Mouse (Mus musculus) embryo, embryonic 9.5 days (tissue): Measurements from ENCODE around the gene Flrt3.

Source experiments
- DNase-seq: peaks from one replicate; pipeline ENCODE4 v3.0.0-alpha.2; 2017; ENCODE audit errors: extremely low spot score

Flrt3 gene

DNA sequence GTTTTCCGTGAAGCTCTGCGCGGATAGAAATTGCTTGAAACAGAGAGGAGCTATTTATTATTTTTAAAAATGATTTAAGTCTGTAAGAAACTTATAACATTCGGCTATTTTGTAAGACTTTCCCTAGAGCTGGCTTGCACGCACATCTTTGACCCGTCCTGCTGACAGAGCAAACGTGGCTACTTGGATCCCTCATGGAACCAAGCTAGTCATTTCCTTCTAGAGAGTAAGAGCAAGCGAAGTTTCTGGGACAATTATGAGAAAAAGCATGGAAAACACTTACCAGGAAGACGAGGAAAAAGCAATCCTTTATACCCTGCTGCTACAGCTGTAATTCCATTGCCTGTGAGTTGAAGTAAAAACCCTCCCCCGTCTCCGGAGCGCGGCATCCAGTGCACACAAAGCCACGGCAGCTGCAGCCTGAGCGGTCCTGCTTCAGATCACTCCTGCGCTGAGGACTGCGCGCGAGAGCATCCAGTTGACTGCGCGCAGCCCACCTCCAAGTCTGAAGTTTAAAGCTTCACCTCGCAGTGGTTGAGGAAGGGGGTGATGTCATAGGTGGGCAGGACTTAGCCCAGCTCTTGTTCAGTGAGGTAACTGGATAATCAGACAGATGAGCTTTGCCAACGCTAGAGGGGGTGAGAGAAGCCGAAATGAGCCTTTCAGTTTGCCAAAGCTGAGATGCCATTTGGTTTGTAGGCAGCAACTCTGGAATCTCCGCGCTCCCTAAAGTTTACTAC is at the start of gene Flrt3:
Gene Flrt3, minus strand, starts transcription at position 507 of the 740 bp plus-strand sequence.
- peak; percentile 92 for DNase-seq

DNA sequence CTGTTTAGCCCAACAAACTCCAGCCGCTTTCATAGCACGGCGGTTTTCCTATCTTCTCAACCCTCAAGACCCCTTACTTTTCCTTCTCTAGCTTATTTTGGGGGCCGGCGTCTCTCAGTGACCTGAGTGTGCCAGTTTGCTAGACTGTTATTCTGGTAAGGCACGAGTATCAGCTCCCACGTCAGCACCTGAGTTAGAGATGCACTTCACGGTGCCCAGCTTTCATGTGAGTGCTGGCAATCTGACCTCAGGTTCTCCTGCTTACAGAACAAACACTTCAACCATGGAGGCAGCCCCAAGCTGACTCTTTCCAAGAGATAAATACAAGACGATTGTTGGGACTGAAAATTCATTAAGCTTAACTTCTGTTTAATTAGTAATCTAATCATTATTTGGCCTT is 46.1 kb upstream of the Flrt3 start:
- DNase-seq, result no peak

DNA sequence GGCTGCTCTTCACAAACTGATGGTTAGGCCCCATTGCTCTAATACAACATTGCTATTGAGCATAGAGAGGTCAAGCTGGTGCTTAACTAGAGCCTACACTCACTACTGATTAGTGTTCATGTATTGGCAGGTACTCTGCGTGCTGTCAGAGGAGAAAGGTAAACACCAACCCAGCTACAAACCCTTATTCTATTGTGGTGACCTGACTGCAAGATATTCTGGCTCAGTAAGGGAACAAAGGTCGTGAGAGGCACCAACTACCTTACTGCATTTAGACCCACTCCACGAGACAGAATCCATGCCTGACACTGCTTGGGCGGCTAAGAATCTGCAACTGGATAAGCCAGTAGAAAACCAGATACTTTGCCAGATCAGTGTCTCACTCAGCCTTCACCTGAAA is 44.6 kb upstream of the Flrt3 start:
- DNase-seq, result no peak

- DNase-seq, result no peak
Observed at GRCm38 (mm10) chr2:140707550-140707949, 36.3 kb upstream of the Flrt3 start.

DNA sequence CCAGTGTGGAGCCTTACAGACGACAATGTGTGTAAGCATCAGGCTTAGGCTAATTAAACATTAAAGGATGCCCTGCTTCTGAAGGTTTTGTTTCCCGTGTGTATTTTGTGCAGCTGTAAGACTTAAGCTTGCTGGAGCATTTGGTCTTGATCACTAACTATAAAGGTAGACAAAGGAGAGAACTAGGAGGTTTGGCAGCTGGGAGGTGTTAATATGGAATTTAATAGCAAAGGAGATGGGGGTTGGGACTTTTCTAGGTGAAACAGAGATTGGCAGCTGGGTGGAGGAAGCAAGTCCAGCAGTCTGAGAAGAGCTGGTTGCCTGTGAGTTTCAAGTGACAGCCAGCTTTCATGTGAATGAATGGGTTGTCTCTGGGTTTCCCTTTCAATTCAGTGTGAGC is 34.0 kb upstream of the Flrt3 start:
- DNase-seq, result peak; percentile 67

- DNase-seq, result peak; percentile 72
Observed at GRCm38 (mm10) chr2:140704146-140704545, 32.9 kb upstream of the Flrt3 start.

GRCm38 (mm10) chr2:140703377-140703776 is 32.1 kb upstream of the Flrt3 start:
- DNase-seq, result no peak

DNA sequence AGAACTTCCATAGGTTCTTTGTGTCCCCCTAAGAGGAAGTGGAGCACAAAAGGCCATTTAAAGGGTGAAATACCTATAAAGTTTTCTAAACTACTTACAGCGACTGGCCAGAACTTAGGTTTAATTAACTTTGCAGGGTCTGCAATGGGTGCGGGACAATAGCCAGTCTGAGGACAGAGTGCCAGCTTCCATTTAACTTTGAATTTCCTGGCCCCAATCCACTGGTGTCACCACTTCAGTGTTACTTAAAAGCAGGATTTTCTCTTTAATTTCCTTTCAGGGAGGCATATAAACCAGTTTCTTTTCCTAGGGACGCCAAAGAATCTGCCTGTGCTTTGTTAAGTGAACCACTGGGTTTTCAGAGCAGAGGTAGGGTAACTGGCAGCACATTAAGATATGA is 27.3 kb upstream of the Flrt3 start:
- DNase-seq, result no peak

GRCm38 (mm10) chr2:140693845-140694244 is 22.6 kb upstream of the Flrt3 start:
- no peak for DNase-seq

DNA sequence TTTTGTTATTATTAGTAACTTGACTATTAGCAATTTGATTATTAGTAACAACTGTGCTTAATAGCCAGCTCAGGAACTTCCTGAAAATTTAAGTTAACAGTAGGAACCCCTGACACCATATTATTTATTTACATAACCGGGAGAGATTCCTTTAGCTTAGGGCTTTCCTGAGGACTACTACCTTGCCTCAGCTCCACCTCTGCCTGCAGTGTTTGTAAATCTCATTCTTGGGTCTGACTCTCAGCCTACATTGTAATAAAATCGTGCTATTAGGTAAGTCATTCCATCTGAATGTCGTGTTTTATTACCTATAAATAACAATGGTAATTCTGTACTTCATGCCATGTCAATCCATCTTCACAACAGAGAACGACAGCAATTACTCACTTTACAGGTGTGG is 21.2 kb upstream of the Flrt3 start:
- DNase-seq, result no peak

- DNase-seq, result no peak
Observed at GRCm38 (mm10) chr2:140691403-140691802, 20.1 kb upstream of the Flrt3 start.

DNA sequence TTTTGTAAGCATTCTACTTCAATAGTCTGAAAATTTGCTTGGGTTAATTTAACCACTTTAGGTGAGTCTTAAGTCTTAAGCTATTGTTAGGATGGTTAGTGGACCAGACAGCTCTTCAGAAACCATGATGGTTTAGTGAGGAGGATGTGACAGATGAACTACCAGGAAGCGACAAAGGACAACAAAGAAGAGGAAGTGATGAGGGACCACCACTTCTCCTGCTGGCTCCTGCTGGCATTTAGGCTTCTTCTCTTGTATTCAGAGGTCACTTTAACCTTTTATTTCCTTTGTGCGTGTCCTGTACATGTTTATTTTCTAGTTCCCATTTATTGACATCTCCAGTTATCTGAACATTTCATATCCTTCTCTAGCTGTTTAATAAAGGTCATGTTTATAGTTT is 19.6 kb upstream of the Flrt3 start:
- no peak for DNase-seq

DNA sequence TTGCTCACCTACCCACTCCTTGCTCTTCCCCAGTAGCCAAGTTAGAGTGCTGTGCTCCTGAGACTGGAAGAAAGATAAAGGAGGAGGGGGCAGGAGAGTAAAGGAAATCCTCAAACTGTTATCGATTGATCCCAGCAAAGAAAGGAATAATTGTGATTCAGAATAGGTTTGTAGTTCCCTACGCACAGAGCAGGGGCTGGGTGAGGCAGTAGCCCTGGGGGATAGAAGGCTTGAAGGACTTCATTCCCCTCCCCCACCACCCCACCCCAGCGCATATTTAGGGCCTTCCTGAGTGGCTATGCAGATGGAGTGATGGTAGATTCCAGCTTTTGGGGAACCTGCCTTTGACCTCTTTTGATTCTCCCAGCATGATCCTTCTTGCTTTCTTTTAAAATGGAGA is 5.5 kb upstream of the Flrt3 start:
- no peak for DNase-seq

GRCm38 (mm10) chr2:140673466-140673865 is 2.2 kb upstream of the Flrt3 start:
- DNase-seq, result no peak

DNA sequence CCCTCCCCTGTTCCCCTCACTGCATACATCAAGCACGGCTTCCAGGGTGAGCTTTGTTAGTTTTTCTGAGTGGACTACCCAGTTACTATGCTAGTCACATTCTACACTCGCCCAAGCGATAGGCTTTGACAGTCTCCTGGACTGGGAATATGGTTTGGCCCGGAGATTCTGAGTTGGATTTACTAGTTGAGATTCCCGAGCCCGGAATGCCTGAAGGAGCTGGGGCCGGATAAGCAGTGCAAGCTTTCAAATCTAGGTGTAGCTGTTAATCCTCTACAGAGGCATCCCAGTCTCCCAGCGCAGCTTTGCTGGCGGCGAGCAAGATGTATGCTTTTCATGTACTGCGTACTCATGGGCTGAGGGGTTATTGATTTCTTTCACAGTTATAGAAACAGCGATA is 812 bp downstream of the Flrt3 start:
- DNase-seq, result peak; percentile 73

DNA sequence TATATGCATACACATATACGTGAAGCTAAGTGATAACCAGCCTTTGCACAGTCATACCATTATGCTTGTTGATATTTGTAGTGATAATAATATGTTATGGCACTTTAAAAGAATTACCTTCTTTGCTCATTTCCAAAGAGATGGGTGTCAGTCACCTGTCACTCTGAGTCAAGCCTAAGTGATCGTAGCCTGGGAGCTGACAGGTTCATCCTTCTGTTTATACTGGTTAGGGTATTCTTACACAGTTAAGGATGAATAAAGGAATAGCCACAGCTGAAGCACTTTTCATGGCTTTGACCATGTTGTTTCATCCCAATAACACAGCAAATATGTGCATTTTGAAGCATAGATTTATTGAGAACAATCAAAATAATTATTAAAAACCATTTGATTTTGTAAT is 1.5 kb downstream of the Flrt3 start:
- no peak for DNase-seq

GRCm38 (mm10) chr2:140669081-140669480 is 2.2 kb downstream of the Flrt3 start:
- DNase-seq, result peak; percentile 25

DNA sequence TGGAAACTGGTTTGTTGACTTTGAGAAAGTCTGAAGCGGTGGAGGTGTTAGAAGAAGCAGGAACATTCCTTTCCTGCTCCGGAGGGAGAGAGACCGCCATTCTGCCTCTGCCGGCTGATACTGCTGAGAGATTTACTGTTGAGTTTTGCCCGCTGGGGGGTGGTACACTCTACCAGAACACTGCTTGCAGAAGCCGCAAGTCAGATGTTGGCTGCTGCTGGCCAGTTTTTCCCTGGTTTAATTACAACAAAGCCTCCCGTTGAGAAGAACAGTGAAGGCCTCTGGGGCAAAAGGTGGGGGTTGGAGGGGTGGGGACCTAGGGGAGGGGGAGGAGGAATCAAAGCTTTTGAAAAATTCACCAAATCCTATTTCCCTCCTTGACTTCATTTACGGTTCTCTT is 3.0 kb downstream of the Flrt3 start:
- peak; percentile 83 for DNase-seq

- DNase-seq, result no peak
Observed at GRCm38 (mm10) chr2:140667261-140668047, 3.8 kb downstream of the Flrt3 start.

DNA sequence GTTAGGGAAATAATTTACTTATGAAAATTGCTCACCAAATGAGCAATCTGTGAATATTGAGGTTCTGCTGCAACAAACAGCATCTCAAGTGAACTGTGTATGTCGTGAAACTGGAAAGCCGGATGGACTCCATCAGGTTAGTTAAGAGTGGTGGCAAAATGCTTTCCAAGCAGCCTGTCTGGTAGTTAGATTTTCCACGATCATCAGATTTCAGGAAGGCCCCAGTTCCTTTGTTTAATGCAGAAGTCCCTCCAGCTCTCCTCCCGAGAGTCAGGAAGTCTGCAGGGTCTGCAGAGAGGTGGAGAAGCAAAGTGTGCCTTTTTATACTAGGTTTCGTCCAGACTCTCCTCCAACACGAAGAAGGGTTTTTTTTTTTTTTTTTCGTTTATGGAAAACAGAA is 4.4 kb downstream of the Flrt3 start:
- DNase-seq, result no peak

DNA sequence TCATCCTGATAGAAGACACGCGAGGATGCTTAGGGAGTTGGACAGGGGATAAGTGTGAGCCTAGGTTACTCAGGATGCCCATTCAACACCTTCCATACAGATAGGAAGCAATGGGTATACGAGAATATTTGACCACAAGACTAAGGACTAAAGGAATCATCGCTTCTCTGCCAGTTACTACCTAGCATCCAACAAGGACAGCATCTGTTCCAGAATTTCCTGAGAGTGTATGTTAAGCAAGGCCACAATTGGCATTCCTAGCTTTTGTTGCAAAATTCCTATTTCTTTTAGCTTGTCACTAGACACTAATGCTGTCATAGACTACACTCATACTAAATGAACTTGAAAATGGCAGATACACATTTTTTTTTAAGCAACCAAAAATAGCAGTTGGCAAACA is 6.9 kb downstream of the Flrt3 start:
- DNase-seq, result no peak

- no peak for DNase-seq
Observed at GRCm38 (mm10) chr2:140662673-140663072, 8.6 kb downstream of the Flrt3 start.

GRCm38 (mm10) chr2:140653978-140654377 is 17.3 kb downstream of the Flrt3 start:
- DNase-seq, result no peak
